Mouse (Mus musculus) lung, postnatal 0 days (tissue): ENCODE measurements around the gene Nol12.

ENCODE experiments used
- CTCF ChIP-seq: IDR thresholded peaks from 2 replicates; pipeline ENCODE4 v1.5.1; 2016; ENCODE audit warnings: antibody characterized with exemption, mild to moderate bottlenecking
- EP300 ChIP-seq: IDR thresholded peaks from 2 replicates; pipeline ENCODE4 v1.6.1; 2016; ENCODE audit warnings: antibody characterized with exemption, mild to moderate bottlenecking, control low read depth

DNA sequence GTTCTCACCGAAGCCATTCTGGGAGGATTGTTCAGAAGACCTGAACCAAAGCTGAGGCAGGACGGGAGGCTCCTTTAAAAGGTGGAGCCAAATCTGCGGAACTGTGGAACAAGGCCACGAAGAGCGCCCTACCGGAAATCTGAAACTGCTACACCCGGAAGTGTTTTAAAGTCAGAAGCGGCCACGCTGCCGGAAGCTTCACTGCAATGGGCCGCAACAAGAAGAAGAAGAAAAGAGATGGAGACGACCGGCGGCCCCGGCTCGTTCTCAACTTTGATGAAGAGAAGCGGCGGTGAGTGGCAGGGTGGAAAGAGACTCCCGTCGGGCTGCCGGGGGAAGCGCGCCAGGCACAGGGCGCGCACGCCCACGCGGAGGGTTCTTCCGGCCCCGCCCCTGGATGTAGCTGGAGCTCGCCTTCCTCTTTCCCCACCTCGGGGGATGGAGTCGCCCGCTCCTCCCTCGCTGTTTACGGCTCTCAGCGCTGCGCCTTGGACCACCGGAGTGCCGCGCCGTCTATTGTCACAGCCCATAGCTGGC, at the start of gene Nol12:
- TF ChIP-seq CTCF: peak; percentile 28
- TF ChIP-seq EP300: peak; percentile 64
